Mouse (Mus musculus) stomach, postnatal 0 days (tissue): ENCODE measurements around the gene Spin1.

Experiments used
- CTCF ChIP-seq: IDR thresholded peaks from 2 replicates; pipeline ENCODE4 v1.5.1; 2016; ENCODE audit warnings: antibody characterized with exemption, low read depth, mild to moderate bottlenecking, moderate library complexity
- EP300 ChIP-seq: optimal IDR thresholded peaks from 2 replicates; pipeline ENCODE3; 2016; ENCODE audit warnings: antibody characterized with exemption

DNA sequence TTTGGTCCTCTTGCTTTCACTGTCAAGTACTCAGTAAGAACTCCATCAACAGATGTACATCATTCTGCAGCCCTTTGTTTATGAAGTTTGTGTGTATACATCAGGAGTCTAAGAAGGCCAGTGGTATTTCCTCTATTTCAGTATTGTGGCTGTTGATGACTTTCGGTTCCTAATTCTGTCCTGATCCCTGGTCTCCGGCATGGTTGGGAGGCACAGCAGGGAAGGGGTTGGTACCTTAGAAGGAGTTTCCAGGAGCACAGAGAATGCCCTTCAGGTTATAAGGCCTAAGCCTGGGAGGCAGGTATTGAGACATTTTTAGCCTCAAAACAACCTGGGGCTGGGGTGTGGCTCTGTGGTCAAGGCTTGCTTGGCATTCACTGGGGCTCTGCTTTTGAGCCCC, 61.0 kb downstream of the Spin1 start:
- TF ChIP-seq CTCF, result no peak
- no peak for TF ChIP-seq EP300
